Mouse (Mus musculus): ENCODE results near the gene Disp1. TPM values are rescaled to one million over a fixed set of nuclear protein-coding genes. Genes with fewer than 3 reads are reported as not detected.

Gene Disp1
- polyA plus RNA-seq (2015; fragmentation: Nextera tagmentation; extraction: Ambion mirVana) = 7.9 and 8.3 TPM in 2 replicates

- H3K27ac ChIP-seq = peak within 1 kb of the TSS; percentile 54; the same call in 1 of the 2 replicates
- H3K4me3 ChIP-seq = peak within 1 kb of the TSS; percentile 77
- ATAC-seq (ENCODE audit: borderline replicate concordance, extremely low read depth, low FRiP score, low TSS enrichment) = peak; percentile 86; the same call in 1 of the 2 replicates
- no peaks in the 10 kb centered on the region for H3K9me3 ChIP-seq
- WGBS = 1% methylated on average over 55 of the region's 56 CpGs
- peak within 1 kb of the TSS; percentile 54 for H3K4me2 ChIP-seq
- H3K27me3 ChIP-seq = no peaks in the 10 kb centered on the region
- H3K9ac ChIP-seq = peak within 1 kb of the TSS; percentile 83
- H3K36me3 ChIP-seq = no peaks in the 10 kb centered on the region
- peaks cover 10% of the 10 kb centered on the region for H3K4me1 ChIP-seq
These were observed at the start of gene Disp1 for GRCm38 (mm10) chr1:183220796-183221718. Gene Disp1 (minus strand): TSS chr1:183221522.

GRCm38 (mm10) chr1:183267666-183268065 lies 46.3 kb upstream of the Disp1 start:
- Histone ChIP-seq H3K27me3 (no peaks in the 10 kb centered on the region), H3K4me1 (no peaks in the 10 kb centered on the region), H3K4me2 (no peak overlapping the region), H3K9ac (no peak overlapping the region), H3K27ac (no peak overlapping the region), H3K36me3 (no peaks in the 10 kb centered on the region), H3K4me3 (no peak overlapping the region), H3K9me3 (no peaks in the 10 kb centered on the region)
- no peak for ATAC-seq (ENCODE audit: borderline replicate concordance, extremely low read depth, low FRiP score, low TSS enrichment)
- WGBS = 59% methylated on average over 6 of the region's 6 CpGs

- no peak overlapping the region for H3K9ac ChIP-seq
- no peak overlapping the region for H3K4me2 ChIP-seq
- H3K27me3 ChIP-seq = no peaks in the 10 kb centered on the region
- H3K9me3 ChIP-seq = no peaks in the 10 kb centered on the region
- no peak for ATAC-seq (ENCODE audit: borderline replicate concordance, extremely low read depth, low FRiP score, low TSS enrichment)
- no peaks in the 10 kb centered on the region for H3K4me1 ChIP-seq
- WGBS = 36% methylated on average over 14 of the region's 14 CpGs
- no peak overlapping the region for H3K4me3 ChIP-seq
- H3K36me3 ChIP-seq = no peaks in the 10 kb centered on the region
- H3K27ac ChIP-seq = no peak overlapping the region
These were observed 44.7 kb upstream of the Disp1 start for GRCm38 (mm10) chr1:183265921-183266467.

- Histone ChIP-seq H3K4me2 (no peak overlapping the region), H3K36me3 (no peaks in the 10 kb centered on the region), H3K4me1 (no peaks in the 10 kb centered on the region), H3K9ac (no peak overlapping the region), H3K9me3 (no peaks in the 10 kb centered on the region), H3K27me3 (no peaks in the 10 kb centered on the region), H3K27ac (no peak overlapping the region), H3K4me3 (no peak overlapping the region)
- no peak; the same call in 1 of the 2 replicates for ATAC-seq (ENCODE audit: borderline replicate concordance, extremely low read depth, low FRiP score, low TSS enrichment)
- 65% methylated on average over 13 of the region's 13 CpGs for WGBS
These were observed 43.1 kb upstream of the Disp1 start for GRCm38 (mm10) chr1:183264145-183265008.

GRCm38 (mm10) chr1:183252574-183252973 lies 31.3 kb upstream of the Disp1 start:
- WGBS = 44% methylated on average over 10 of the region's 10 CpGs
- H3K36me3 ChIP-seq = no peaks in the 10 kb centered on the region
- no peak overlapping the region for H3K4me2 ChIP-seq
- H3K4me1 ChIP-seq = no peaks in the 10 kb centered on the region
- no peak overlapping the region for H3K27ac ChIP-seq
- no peak for ATAC-seq (ENCODE audit: borderline replicate concordance, extremely low read depth, low FRiP score, low TSS enrichment)
- H3K9me3 ChIP-seq = no peaks in the 10 kb centered on the region
- no peak overlapping the region for H3K4me3 ChIP-seq
- peaks cover 8% of the 10 kb centered on the region for H3K27me3 ChIP-seq
- no peak overlapping the region for H3K9ac ChIP-seq

- H3K9me3 ChIP-seq = no peaks in the 10 kb centered on the region
- H3K27ac ChIP-seq = no peak overlapping the region
- no peaks in the 10 kb centered on the region for H3K4me1 ChIP-seq
- ATAC-seq (ENCODE audit: borderline replicate concordance, extremely low read depth, low FRiP score, low TSS enrichment) = no peak
- no peak overlapping the region for H3K9ac ChIP-seq
- H3K36me3 ChIP-seq = no peaks in the 10 kb centered on the region
- WGBS = 44% methylated on average over 2 of the region's 2 CpGs
- H3K27me3 ChIP-seq = peaks cover 8% of the 10 kb centered on the region
- H3K4me3 ChIP-seq = no peak overlapping the region
- no peak overlapping the region for H3K4me2 ChIP-seq
These were observed 30.5 kb upstream of the Disp1 start for GRCm38 (mm10) chr1:183251818-183252217.

GRCm38 (mm10) chr1:183250612-183251011 lies 29.3 kb upstream of the Disp1 start:
- Histone ChIP-seq H3K36me3 (no peaks in the 10 kb centered on the region), H3K4me2 (no peak overlapping the region), H3K27me3 (peaks cover 8% of the 10 kb centered on the region), H3K9ac (no peak overlapping the region), H3K27ac (no peak overlapping the region), H3K4me1 (no peaks in the 10 kb centered on the region), H3K4me3 (no peak overlapping the region), H3K9me3 (no peaks in the 10 kb centered on the region)
- WGBS = 66% methylated on average over 4 of the region's 4 CpGs
- ATAC-seq (ENCODE audit: borderline replicate concordance, extremely low read depth, low FRiP score, low TSS enrichment) = no peak

GRCm38 (mm10) chr1:183248144-183248543 lies 26.8 kb upstream of the Disp1 start:
- no peak for ATAC-seq (ENCODE audit: borderline replicate concordance, extremely low read depth, low FRiP score, low TSS enrichment)
- 15% methylated on average over 1 of the region's 1 CpGs for WGBS
- no peaks in the 10 kb centered on the region for H3K36me3 ChIP-seq
- peaks cover 8% of the 10 kb centered on the region for H3K27me3 ChIP-seq
- no peaks in the 10 kb centered on the region for H3K9me3 ChIP-seq
- no peak overlapping the region for H3K27ac ChIP-seq
- H3K4me1 ChIP-seq = no peaks in the 10 kb centered on the region
- no peak overlapping the region for H3K4me2 ChIP-seq
- H3K4me3 ChIP-seq = no peak overlapping the region
- no peak overlapping the region for H3K9ac ChIP-seq

GRCm38 (mm10) chr1:183243293-183243692 lies 22.0 kb upstream of the Disp1 start:
- 0 out of 2 replicates have a peak, but pooled peaks cover 3% of the 10 kb centered on the region for H3K27me3 ChIP-seq
- no peaks in the 10 kb centered on the region for H3K9me3 ChIP-seq
- no peak overlapping the region for H3K4me2 ChIP-seq
- H3K4me1 ChIP-seq = no peaks in the 10 kb centered on the region
- no peak for ATAC-seq (ENCODE audit: borderline replicate concordance, extremely low read depth, low FRiP score, low TSS enrichment)
- no peak overlapping the region for H3K27ac ChIP-seq
- no peaks in the 10 kb centered on the region for H3K36me3 ChIP-seq
- no peak overlapping the region for H3K9ac ChIP-seq
- no peak overlapping the region for H3K4me3 ChIP-seq
- WGBS = 75% methylated on average over 7 of the region's 7 CpGs

- Histone ChIP-seq H3K4me2 (no peak overlapping the region), H3K36me3 (no peaks in the 10 kb centered on the region), H3K9ac (no peak overlapping the region), H3K27ac (no peak overlapping the region), H3K9me3 (no peaks in the 10 kb centered on the region), H3K27me3 (0 out of 2 replicates have a peak, but pooled peaks cover 8% of the 10 kb centered on the region), H3K4me3 (no peak overlapping the region), H3K4me1 (no peaks in the 10 kb centered on the region)
- ATAC-seq (ENCODE audit: borderline replicate concordance, extremely low read depth, low FRiP score, low TSS enrichment) = no peak
- WGBS = 15% methylated on average over 2 of the region's 2 CpGs
These were observed 16.6 kb upstream of the Disp1 start for GRCm38 (mm10) chr1:183237901-183238300.

- no peak overlapping the region for H3K27ac ChIP-seq
- no peaks in the 10 kb centered on the region for H3K9me3 ChIP-seq
- no peaks in the 10 kb centered on the region for H3K36me3 ChIP-seq
- no peak for ATAC-seq (ENCODE audit: borderline replicate concordance, extremely low read depth, low FRiP score, low TSS enrichment)
- no peak overlapping the region for H3K4me2 ChIP-seq
- no peak overlapping the region for H3K4me3 ChIP-seq
- no peak overlapping the region for H3K9ac ChIP-seq
- 86% methylated on average over 5 of the region's 5 CpGs for WGBS
- H3K27me3 ChIP-seq = 0 out of 2 replicates have a peak, but pooled peaks cover 8% of the 10 kb centered on the region
- no peaks in the 10 kb centered on the region for H3K4me1 ChIP-seq
These were observed 15.1 kb upstream of the Disp1 start for GRCm38 (mm10) chr1:183236460-183236859.
